Mouse (Mus musculus): ENCODE measurements around the gene Abat. TPM values are rescaled to one million over a fixed set of nuclear protein-coding genes. Genes with fewer than 3 reads are reported as not detected.
"Not testable (repeated sequence)": the region's sequence is repeated elsewhere in the genome, so short reads cannot be mapped to it uniquely, and the experiment has no call there.

The Abat gene
- polyA plus RNA-seq, 1 experiment from 2014 or later = 16.2 TPM

GRCm38 (mm10) chr16:8555371-8555770, 42.1 kb downstream of the Abat start:
- H3K27me3 ChIP-seq (ENCODE audit: control insufficient read depth, insufficient read depth, low read length); H3K9me3 ChIP-seq (ENCODE audit: control insufficient read depth, low read depth, low read length); ATAC-seq (ENCODE audit: insufficient number of reproducible peaks, insufficient read depth, low FRiP score, low read depth); H3K9ac ChIP-seq (replicated peaks; ENCODE audit: low read depth, low read length); H3K4me3 ChIP-seq (ENCODE audit: low read depth, low read length); H3K4me1 ChIP-seq (ENCODE audit: control insufficient read depth, insufficient read depth, low read length); H3K4me2 ChIP-seq (replicated peaks; ENCODE audit: low read depth, low read length); H3K36me3 ChIP-seq (ENCODE audit: control insufficient read depth, insufficient read depth, low read length); H3K27ac ChIP-seq (ENCODE audit: low read length): not testable (repeated sequence)
- WGBS = 78% methylated on average over 3 of the region's 3 CpGs

- H3K27me3 ChIP-seq (ENCODE audit: control insufficient read depth, insufficient read depth, low read length) = no peaks in the 10 kb centered on the region
- H3K36me3 ChIP-seq (ENCODE audit: control insufficient read depth, insufficient read depth, low read length) = no peaks in the 10 kb centered on the region
- no peaks in the 10 kb centered on the region for H3K4me1 ChIP-seq (ENCODE audit: control insufficient read depth, insufficient read depth, low read length)
- H3K27ac ChIP-seq (ENCODE audit: low read length) = no peak overlapping the region
- no peak for ATAC-seq (ENCODE audit: insufficient number of reproducible peaks, insufficient read depth, low FRiP score, low read depth)
- 92% methylated on average over 17 of the region's 17 CpGs for WGBS
- H3K9me3 ChIP-seq (ENCODE audit: control insufficient read depth, low read depth, low read length) = peaks cover 7% of the 10 kb centered on the region; the same call in 1 of the 2 replicates
- no peak overlapping the region for H3K4me3 ChIP-seq (ENCODE audit: low read depth, low read length)
- no peak overlapping the region for H3K9ac ChIP-seq (replicated peaks; ENCODE audit: low read depth, low read length)
- H3K4me2 ChIP-seq (replicated peaks; ENCODE audit: low read depth, low read length) = no peak overlapping the region
Measured at GRCm38 (mm10) chr16:8560079-8560478, 46.9 kb downstream of the Abat start.

- H3K9me3 ChIP-seq (ENCODE audit: control insufficient read depth, low read depth, low read length); H3K36me3 ChIP-seq (ENCODE audit: control insufficient read depth, insufficient read depth, low read length); H3K4me3 ChIP-seq (ENCODE audit: low read depth, low read length); ATAC-seq (ENCODE audit: insufficient number of reproducible peaks, insufficient read depth, low FRiP score, low read depth); H3K27me3 ChIP-seq (ENCODE audit: control insufficient read depth, insufficient read depth, low read length); H3K4me2 ChIP-seq (replicated peaks; ENCODE audit: low read depth, low read length); H3K9ac ChIP-seq (replicated peaks; ENCODE audit: low read depth, low read length); H3K4me1 ChIP-seq (ENCODE audit: control insufficient read depth, insufficient read depth, low read length); H3K27ac ChIP-seq (ENCODE audit: low read length): not testable (repeated sequence)
- 42% methylated on average over 4 of the region's 4 CpGs for WGBS
Measured at GRCm38 (mm10) chr16:8561101-8561500, 47.9 kb downstream of the Abat start.

GRCm38 (mm10) chr16:8561856-8562255, 48.6 kb downstream of the Abat start:
- not testable (repeated sequence) for H3K4me3 ChIP-seq (ENCODE audit: low read depth, low read length); H3K4me1 ChIP-seq (ENCODE audit: control insufficient read depth, insufficient read depth, low read length); H3K9me3 ChIP-seq (ENCODE audit: control insufficient read depth, low read depth, low read length); H3K4me2 ChIP-seq (replicated peaks; ENCODE audit: low read depth, low read length); H3K9ac ChIP-seq (replicated peaks; ENCODE audit: low read depth, low read length); H3K36me3 ChIP-seq (ENCODE audit: control insufficient read depth, insufficient read depth, low read length); ATAC-seq (ENCODE audit: insufficient number of reproducible peaks, insufficient read depth, low FRiP score, low read depth); H3K27ac ChIP-seq (ENCODE audit: low read length); H3K27me3 ChIP-seq (ENCODE audit: control insufficient read depth, insufficient read depth, low read length)
- 57% methylated on average over 4 of the region's 4 CpGs for WGBS

GRCm38 (mm10) chr16:8562827-8563226, 49.6 kb downstream of the Abat start:
- H3K9me3 ChIP-seq (ENCODE audit: control insufficient read depth, low read depth, low read length); H3K9ac ChIP-seq (replicated peaks; ENCODE audit: low read depth, low read length); H3K4me2 ChIP-seq (replicated peaks; ENCODE audit: low read depth, low read length); H3K36me3 ChIP-seq (ENCODE audit: control insufficient read depth, insufficient read depth, low read length); H3K27me3 ChIP-seq (ENCODE audit: control insufficient read depth, insufficient read depth, low read length); ATAC-seq (ENCODE audit: insufficient number of reproducible peaks, insufficient read depth, low FRiP score, low read depth); H3K4me1 ChIP-seq (ENCODE audit: control insufficient read depth, insufficient read depth, low read length); H3K4me3 ChIP-seq (ENCODE audit: low read depth, low read length); H3K27ac ChIP-seq (ENCODE audit: low read length): not testable (repeated sequence)
- WGBS = 69% methylated on average over 3 of the region's 3 CpGs

- Histone ChIP-seq H3K9me3 (ENCODE audit: control insufficient read depth, low read depth, low read length) (peaks cover 5% of the 10 kb centered on the region; the same call in 1 of the 2 replicates), H3K27ac (ENCODE audit: low read length) (no peak overlapping the region), H3K36me3 (ENCODE audit: control insufficient read depth, insufficient read depth, low read length) (no peaks in the 10 kb centered on the region), H3K4me1 (ENCODE audit: control insufficient read depth, insufficient read depth, low read length) (no peaks in the 10 kb centered on the region), H3K4me3 (ENCODE audit: low read depth, low read length) (no peak overlapping the region), H3K4me2 (replicated peaks; ENCODE audit: low read depth, low read length) (no peak overlapping the region), H3K27me3 (ENCODE audit: control insufficient read depth, insufficient read depth, low read length) (no peaks in the 10 kb centered on the region), H3K9ac (replicated peaks; ENCODE audit: low read depth, low read length) (no peak overlapping the region)
- 93% methylated on average over 2 of the region's 2 CpGs for WGBS
- ATAC-seq (ENCODE audit: insufficient number of reproducible peaks, insufficient read depth, low FRiP score, low read depth) = no peak
Measured at GRCm38 (mm10) chr16:8564836-8565235, 51.6 kb downstream of the Abat start.

GRCm38 (mm10) chr16:8565539-8565938, 52.3 kb downstream of the Abat start:
- Histone ChIP-seq H3K9me3 (ENCODE audit: control insufficient read depth, low read depth, low read length) (no peaks in the 10 kb centered on the region), H3K27ac (ENCODE audit: low read length) (no peak overlapping the region), H3K4me1 (ENCODE audit: control insufficient read depth, insufficient read depth, low read length) (no peaks in the 10 kb centered on the region), H3K27me3 (ENCODE audit: control insufficient read depth, insufficient read depth, low read length) (no peaks in the 10 kb centered on the region), H3K4me3 (ENCODE audit: low read depth, low read length) (no peak overlapping the region), H3K9ac (replicated peaks; ENCODE audit: low read depth, low read length) (no peak overlapping the region), H3K4me2 (replicated peaks; ENCODE audit: low read depth, low read length) (no peak overlapping the region), H3K36me3 (ENCODE audit: control insufficient read depth, insufficient read depth, low read length) (no peaks in the 10 kb centered on the region)
- WGBS = 77% methylated on average over 2 of the region's 2 CpGs
- no peak for ATAC-seq (ENCODE audit: insufficient number of reproducible peaks, insufficient read depth, low FRiP score, low read depth)

- peak; percentile 71; the same call in 1 of the 2 replicates for ATAC-seq (ENCODE audit: insufficient number of reproducible peaks, insufficient read depth, low FRiP score, low read depth)
- no peaks in the 10 kb centered on the region for H3K4me1 ChIP-seq (ENCODE audit: control insufficient read depth, insufficient read depth, low read length)
- 0 out of 2 replicates have a peak overlapping the region, but pooled peaks have one; percentile 21 for H3K27ac ChIP-seq (ENCODE audit: low read length)
- no peak overlapping the region for H3K4me2 ChIP-seq (replicated peaks; ENCODE audit: low read depth, low read length)
- H3K9me3 ChIP-seq (ENCODE audit: control insufficient read depth, low read depth, low read length) = no peaks in the 10 kb centered on the region
- H3K4me3 ChIP-seq (ENCODE audit: low read depth, low read length) = no peak overlapping the region
- no peaks in the 10 kb centered on the region for H3K36me3 ChIP-seq (ENCODE audit: control insufficient read depth, insufficient read depth, low read length)
- H3K9ac ChIP-seq (replicated peaks; ENCODE audit: low read depth, low read length) = no peak overlapping the region
- 28% methylated on average over 3 of the region's 3 CpGs for WGBS
- H3K27me3 ChIP-seq (ENCODE audit: control insufficient read depth, insufficient read depth, low read length) = no peaks in the 10 kb centered on the region
Measured at GRCm38 (mm10) chr16:8566115-8566711, 53.0 kb downstream of the Abat start.

GRCm38 (mm10) chr16:8568881-8569280, 55.7 kb downstream of the Abat start:
- Histone ChIP-seq H3K27ac (ENCODE audit: low read length) (no peak overlapping the region), H3K27me3 (ENCODE audit: control insufficient read depth, insufficient read depth, low read length) (no peaks in the 10 kb centered on the region), H3K9me3 (ENCODE audit: control insufficient read depth, low read depth, low read length) (no peaks in the 10 kb centered on the region), H3K9ac (replicated peaks; ENCODE audit: low read depth, low read length) (no peak overlapping the region), H3K4me3 (ENCODE audit: low read depth, low read length) (no peak overlapping the region), H3K4me1 (ENCODE audit: control insufficient read depth, insufficient read depth, low read length) (no peaks in the 10 kb centered on the region), H3K36me3 (ENCODE audit: control insufficient read depth, insufficient read depth, low read length) (no peaks in the 10 kb centered on the region), H3K4me2 (replicated peaks; ENCODE audit: low read depth, low read length) (no peak overlapping the region)
- 72% methylated on average over 7 of the region's 7 CpGs for WGBS
- no peak for ATAC-seq (ENCODE audit: insufficient number of reproducible peaks, insufficient read depth, low FRiP score, low read depth)

All from stomach, embryonic 14.5 days (tissue).